Mouse (Mus musculus) left cerebral cortex, adult 2 months (tissue): ENCODE measurements around the gene Mthfr. TPM values are rescaled to one million over a fixed set of nuclear protein-coding genes. Genes with fewer than 3 reads are reported as not detected.

Source experiments
- DNase-seq, 2 experiments: peaks; one replicate each; pipeline ENCODE4 v3.0.0; 2021 to 2022; ENCODE audit warnings: low spot score in 2 of 2, mixed read lengths in 1 of 2; ENCODE audit errors: extremely low spot score in 1 of 2
- H3K27ac ChIP-seq: fragments of 200-600 bp; 2 replicates; pipeline ENCODE4 v1.8.1; 2022
- H3K4me3 ChIP-seq: fragments of 200-600 bp; 2 replicates; pipeline ENCODE4 v1.8.1; 2022
- CTCF ChIP-seq: fragments of 200-600 bp; IDR thresholded peaks from 2 replicates; pipeline ENCODE4 v1.8.1; 2022; ENCODE audit warnings: antibody characterized with exemption, mild to moderate bottlenecking, moderate library complexity
- intact Hi-C: fragments of 180-260 bp; cut with DNase I; formaldehyde crosslinking; loops from one replicate; pipeline ENCODE4 v1.15.1; 2025
- total RNA-seq, 2 experiments: library from RNA; stranded (reverse); gene quantifications; 2 replicates each; pipeline ENCODE4 v1.2.3; 2021

Gene Mthfr
- total RNA-seq, 2 experiments from 2014 or later: 30.7 to 32.0 TPM

- TF ChIP-seq CTCF: peak; percentile 54
- Histone ChIP-seq H3K27ac (no peak overlapping the region), H3K4me3 (peak overlapping the region; percentile 28)
- intact Hi-C loops: no loop called here
- DNase-seq: no peak
Observed at GRCm38 (mm10) chr4:148074521-148075189, 35.8 kb downstream of the Mthfr start.

GRCm38 (mm10) chr4:148075259-148075658, 36.4 kb downstream of the Mthfr start:
- TF ChIP-seq CTCF: no peak
- intact Hi-C loops: no loop called here
- H3K27ac ChIP-seq: no peak overlapping the region

DNA sequence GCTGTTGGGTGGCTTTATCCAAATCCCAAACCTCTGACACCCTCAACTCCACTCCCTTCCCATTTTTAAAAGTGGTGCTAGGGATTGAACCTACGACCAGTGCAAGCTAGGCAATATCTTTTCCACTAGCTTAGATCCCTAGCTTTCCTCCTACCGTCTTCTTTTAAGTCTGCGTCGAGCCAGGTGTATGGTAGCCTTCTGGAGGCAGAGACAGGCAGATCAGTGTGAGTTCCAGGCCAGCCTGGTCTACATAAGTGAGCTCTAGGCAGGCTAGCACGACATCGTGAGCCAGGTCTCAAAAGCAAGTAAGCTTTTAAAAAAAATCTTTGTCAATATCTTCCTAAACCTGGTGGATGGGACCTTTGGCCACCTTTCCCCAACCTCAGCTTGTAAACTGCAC, 37.0 kb downstream of the Mthfr start:
- Histone ChIP-seq H3K27ac (no peak overlapping the region), H3K4me3 (no peak overlapping the region)
- intact Hi-C loops: no loop called here
- DNase-seq: no peak
- no peak for TF ChIP-seq CTCF

More at GRCm38 (mm10) chr4:148075259-148075658, 36.4 kb downstream of the Mthfr start:
- peak overlapping the region; percentile 28 for H3K4me3 ChIP-seq
- DNase-seq: peak; percentile 55 to 65

DNA sequence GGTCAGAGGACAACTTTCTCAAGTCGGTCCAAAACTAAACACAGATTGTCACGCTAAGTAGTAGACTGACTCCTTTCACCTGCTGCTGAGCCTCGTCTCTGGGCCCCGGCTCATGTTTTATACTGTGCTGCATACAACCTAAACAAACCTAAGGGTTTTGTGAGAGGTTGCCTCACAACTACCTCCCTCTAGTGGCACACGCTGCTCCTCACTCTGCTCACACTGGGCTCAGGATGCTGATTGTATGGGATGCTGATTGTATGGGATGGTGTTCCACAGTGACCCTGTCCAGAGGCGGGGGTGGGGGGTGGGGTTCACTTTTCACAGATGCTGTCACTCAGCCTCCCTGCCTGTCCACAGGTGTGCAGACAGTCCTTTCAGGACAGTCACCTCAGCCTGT, 40.3 kb downstream of the Mthfr start:
- Histone ChIP-seq H3K4me3 (no peak overlapping the region), H3K27ac (no peak overlapping the region)
- DNase-seq: no peak
- intact Hi-C loops: no loop called here
- TF ChIP-seq CTCF: peak; percentile 34

GRCm38 (mm10) chr4:148079944-148080596, 41.2 kb downstream of the Mthfr start:
- no peak overlapping the region for H3K27ac ChIP-seq
- no peak overlapping the region for H3K4me3 ChIP-seq
- intact Hi-C loops: no loop called here
- no peak for DNase-seq
- no peak for TF ChIP-seq CTCF

DNA sequence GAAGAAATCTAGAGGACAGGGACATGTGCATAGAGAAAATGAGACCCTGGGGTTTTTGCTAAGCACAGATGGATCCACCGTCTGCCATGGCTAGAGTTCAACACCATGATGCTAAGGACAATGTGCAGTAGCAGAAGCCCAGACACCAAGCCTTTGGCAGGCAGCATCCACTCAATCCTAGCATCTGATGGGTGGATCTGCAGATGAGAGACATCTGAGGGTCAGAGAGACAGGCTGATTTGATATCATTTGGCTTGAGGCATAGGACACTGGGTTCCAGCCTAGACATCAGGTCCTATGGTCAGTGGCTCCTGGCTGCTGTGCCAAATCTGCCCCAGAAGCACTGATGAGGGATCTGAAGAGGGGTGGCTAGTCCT, 41.7 kb downstream of the Mthfr start:
- no peak overlapping the region for H3K4me3 ChIP-seq
- no peak for TF ChIP-seq CTCF
- DNase-seq: no peak
- H3K27ac ChIP-seq: no peak overlapping the region
- intact Hi-C loops: no loop called here

- no peak overlapping the region for H3K27ac ChIP-seq
- TF ChIP-seq CTCF: no peak
- intact Hi-C loops: no loop called here
Observed at GRCm38 (mm10) chr4:148081201-148081600, 42.3 kb downstream of the Mthfr start.

GRCm38 (mm10) chr4:148082257-148083044, 43.6 kb downstream of the Mthfr start:
- intact Hi-C loops: no loop called here
- TF ChIP-seq CTCF: peak; percentile 76
- peak in 1 of 2 experiments; percentile 43 for DNase-seq
- Histone ChIP-seq H3K27ac (no peak overlapping the region), H3K4me3 (no peak overlapping the region)

More at GRCm38 (mm10) chr4:148081201-148081600, 42.3 kb downstream of the Mthfr start:
- no peak overlapping the region for H3K4me3 ChIP-seq
- no peak for DNase-seq

DNA sequence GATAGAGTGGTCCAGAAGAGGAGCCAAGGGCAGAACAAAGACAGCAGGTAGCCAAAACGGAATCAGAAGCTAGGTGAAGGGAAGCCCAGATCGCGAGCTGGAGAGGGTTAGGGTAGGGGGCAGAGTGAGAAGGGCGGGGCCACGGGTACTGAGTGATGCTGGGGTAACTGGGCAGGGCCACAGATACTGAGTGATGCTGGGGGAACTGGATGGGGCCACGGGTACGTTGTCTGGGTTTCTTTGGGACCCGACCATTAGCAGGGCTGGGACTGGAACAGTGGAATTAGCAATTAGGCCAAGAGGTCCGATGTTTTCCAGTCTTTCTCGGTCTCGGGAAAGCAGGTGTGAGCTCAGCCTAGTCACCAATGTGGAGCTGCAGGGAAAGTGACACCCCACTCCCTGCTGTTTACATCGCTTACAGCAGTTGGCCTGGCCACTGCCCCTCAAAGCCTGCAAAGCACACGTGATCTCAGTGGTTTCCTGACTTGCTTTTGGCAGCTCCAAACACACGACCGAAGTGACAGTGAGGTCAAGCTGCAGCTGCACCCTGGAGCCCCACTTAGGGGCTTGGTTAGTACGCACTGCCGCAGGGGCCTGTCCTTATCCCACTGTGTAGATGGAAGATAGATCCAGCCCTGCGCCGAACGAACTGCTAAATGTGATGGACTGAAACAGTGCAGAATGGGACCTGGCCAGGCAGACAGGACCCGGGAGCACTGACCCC, 44.5 kb downstream of the Mthfr start:
- Histone ChIP-seq H3K4me3 (no peak overlapping the region), H3K27ac (no peak overlapping the region)
- TF ChIP-seq CTCF: no peak
- intact Hi-C loops: no loop called here
- DNase-seq: no peak

DNA sequence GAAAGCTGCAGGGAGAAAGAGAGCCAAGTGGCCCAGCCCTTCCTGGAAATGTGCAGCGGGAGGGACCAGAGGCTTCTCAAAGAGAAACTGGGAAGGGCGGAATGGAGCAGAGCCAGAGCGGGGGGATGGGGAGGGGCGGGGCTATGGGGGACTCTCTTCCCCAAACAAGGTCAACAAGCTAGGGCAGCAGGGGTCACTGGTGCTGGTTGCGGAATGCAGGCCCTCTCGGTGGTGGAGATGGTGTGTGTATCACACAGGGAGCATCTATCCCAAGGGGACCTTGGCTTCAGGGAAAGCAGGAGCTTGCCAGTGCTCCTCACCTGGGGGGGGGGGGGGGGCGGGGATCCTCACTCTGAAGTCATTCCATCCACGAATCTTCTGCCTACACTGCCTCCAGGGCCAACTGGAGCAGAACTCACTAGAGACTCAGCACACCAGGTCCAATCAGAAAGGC, 45.4 kb downstream of the Mthfr start:
- DNase-seq: no peak
- no peak overlapping the region for H3K4me3 ChIP-seq
- no peak for TF ChIP-seq CTCF
- H3K27ac ChIP-seq: no peak overlapping the region
- intact Hi-C loops: no loop called here

DNA sequence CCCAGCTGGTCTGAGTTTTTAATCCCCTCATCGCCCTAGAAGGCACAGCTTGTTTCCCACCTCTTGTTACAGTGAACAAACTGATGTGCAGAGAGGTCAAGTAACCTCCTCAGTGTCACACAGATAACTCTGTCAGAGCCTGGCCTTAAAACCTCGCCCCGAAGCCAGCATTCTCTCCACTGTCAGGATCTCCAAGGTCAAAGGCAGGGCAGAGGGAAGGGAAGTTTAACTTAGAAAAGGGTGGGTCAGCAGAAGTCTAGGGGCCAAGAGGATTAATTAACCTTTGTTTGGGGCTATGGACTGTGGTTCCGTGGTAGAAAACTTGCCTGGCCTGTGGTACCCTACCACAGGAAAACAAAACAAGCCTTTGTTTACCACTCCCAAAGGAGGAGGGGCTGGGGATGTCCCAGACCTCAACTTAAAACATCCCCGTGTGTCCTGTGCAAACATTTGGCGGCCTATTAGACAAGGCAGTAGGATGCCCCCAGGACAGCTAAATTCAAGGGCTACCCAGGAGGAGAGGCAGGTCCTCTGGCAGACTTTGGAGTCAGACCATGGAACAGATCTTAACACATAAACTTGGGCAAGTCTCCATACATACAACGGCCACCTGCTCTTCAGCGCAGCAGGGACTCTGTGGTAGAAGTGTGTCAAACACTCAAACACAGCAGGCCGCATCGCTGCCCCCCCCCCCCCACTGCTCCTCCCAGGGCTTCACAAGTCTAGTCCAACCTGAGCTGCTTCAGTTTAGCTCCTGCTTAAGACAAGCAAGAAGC, 46.4 kb downstream of the Mthfr start:
- Histone ChIP-seq H3K27ac (no peak overlapping the region), H3K4me3 (no peak overlapping the region)
- TF ChIP-seq CTCF: no peak
- intact Hi-C loops: no loop called here
- DNase-seq: no peak
